Mouse (Mus musculus): ENCODE data around the gene Grb7. TPM values are rescaled to one million over a fixed set of nuclear protein-coding genes. Genes with fewer than 3 reads are reported as not detected.

Grb7 gene
- polyA plus RNA-seq (2015; fragmentation: Nextera tagmentation; extraction: Ambion mirVana), result 87.1 and 87.3 TPM in 2 replicates

GRCm38 (mm10) chr11:98446213-98446561 lies at the start of gene Grb7:
Gene Grb7, plus strand, starts transcription at chr11:98446394.
- Histone ChIP-seq H3K4me2 (ENCODE audit: low read depth, low read length) (peak within 1 kb of the TSS; percentile 43), H3K9me3 (ENCODE audit: control insufficient read depth, low read length) (no peaks in the 10 kb centered on the region), H3K27ac (ENCODE audit: low read length) (peak within 1 kb of the TSS; percentile 95), H3K4me3 (ENCODE audit: low read length) (peak within 1 kb of the TSS; percentile 55), H3K27me3 (replicated peaks; ENCODE audit: control insufficient read depth, insufficient read depth, low read length) (no peaks in the 10 kb centered on the region; the same call in 1 of the 2 replicates), H3K9ac (ENCODE audit: low read depth, low read length) (peak within 1 kb of the TSS; percentile 79), H3K4me1 (ENCODE audit: control insufficient read depth, insufficient read depth, low read length) (peaks cover 12% of the 10 kb centered on the region), H3K36me3 (ENCODE audit: control insufficient read depth, insufficient read depth, low read length) (peaks cover under 1% of the 10 kb centered on the region; the same call in 1 of the 2 replicates)
- 10% methylated on average over 5 of the region's 5 CpGs for WGBS
- no peak; the same call in 1 of the 2 replicates for ATAC-seq

- no peak overlapping the region for H3K27ac ChIP-seq (ENCODE audit: low read length)
- H3K9me3 ChIP-seq (ENCODE audit: control insufficient read depth, low read length), result no peaks in the 10 kb centered on the region
- H3K36me3 ChIP-seq (ENCODE audit: control insufficient read depth, insufficient read depth, low read length), result no peaks in the 10 kb centered on the region
- H3K27me3 ChIP-seq (replicated peaks; ENCODE audit: control insufficient read depth, insufficient read depth, low read length), result no peaks in the 10 kb centered on the region
- H3K4me2 ChIP-seq (ENCODE audit: low read depth, low read length), result no peak overlapping the region
- no peak for ATAC-seq
- WGBS, result 90% methylated on average over 7 of the region's 7 CpGs
- H3K4me1 ChIP-seq (ENCODE audit: control insufficient read depth, insufficient read depth, low read length), result peaks cover 32% of the 10 kb centered on the region
- no peak overlapping the region for H3K9ac ChIP-seq (ENCODE audit: low read depth, low read length)
- H3K4me3 ChIP-seq (ENCODE audit: low read length), result no peak overlapping the region
Measured at GRCm38 (mm10) chr11:98397946-98398345, 48.2 kb upstream of the Grb7 start.

DNA sequence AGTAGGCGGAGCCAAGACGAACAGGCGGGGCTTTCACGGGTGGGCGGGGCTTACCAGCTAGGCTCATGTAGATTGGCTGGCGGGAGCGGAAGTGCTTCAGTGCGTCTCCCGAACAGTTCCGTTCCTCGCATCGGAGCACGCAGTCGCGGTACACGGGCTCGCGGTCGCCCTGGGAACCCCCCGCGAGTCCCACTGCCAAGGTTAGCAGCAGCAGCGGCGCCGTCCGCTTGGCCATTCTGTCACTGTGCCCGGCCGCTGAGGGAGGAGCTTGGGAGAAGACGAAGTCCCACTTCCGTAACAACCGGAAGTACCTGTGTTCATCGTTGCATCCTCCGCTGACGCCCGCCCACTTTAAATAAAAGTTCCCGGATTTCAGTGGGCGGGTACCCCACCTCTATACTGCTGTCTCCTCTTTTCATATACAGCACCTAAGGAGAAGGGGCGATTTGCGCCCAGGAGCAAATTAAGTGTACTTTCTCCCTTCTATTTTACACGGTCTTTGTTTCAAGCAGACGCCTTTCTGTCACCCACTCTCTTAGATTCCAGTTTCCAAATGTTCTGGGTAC lies 46.0 kb upstream of the Grb7 start, which contains the start of gene Pgap3:
TSS of gene Pgap3 (minus strand) at position 330 of the 566 bp plus-strand sequence.
- Histone ChIP-seq H3K27ac (ENCODE audit: low read length) (peak within 1 kb of the TSS; percentile 100), H3K9me3 (ENCODE audit: control insufficient read depth, low read length) (no peaks in the 10 kb centered on the region), H3K36me3 (ENCODE audit: control insufficient read depth, insufficient read depth, low read length) (no peaks in the 10 kb centered on the region), H3K27me3 (replicated peaks; ENCODE audit: control insufficient read depth, insufficient read depth, low read length) (no peaks in the 10 kb centered on the region), H3K9ac (ENCODE audit: low read depth, low read length) (peak within 1 kb of the TSS; percentile 90), H3K4me1 (ENCODE audit: control insufficient read depth, insufficient read depth, low read length) (peaks cover 15% of the 10 kb centered on the region; the same call in 1 of the 2 replicates), H3K4me3 (ENCODE audit: low read length) (peak within 1 kb of the TSS; percentile 79), H3K4me2 (ENCODE audit: low read depth, low read length) (peak within 1 kb of the TSS; percentile 80)
- WGBS, result under 1% methylated on average over 40 of the region's 40 CpGs
- peak; percentile 85 for ATAC-seq

- peak overlapping the region; percentile 90 for H3K9ac ChIP-seq (ENCODE audit: low read depth, low read length)
- H3K9me3 ChIP-seq (ENCODE audit: control insufficient read depth, low read length), result no peaks in the 10 kb centered on the region
- H3K36me3 ChIP-seq (ENCODE audit: control insufficient read depth, insufficient read depth, low read length), result no peaks in the 10 kb centered on the region
- H3K27ac ChIP-seq (ENCODE audit: low read length), result peak overlapping the region; percentile 100
- 44% methylated on average over 3 of the region's 3 CpGs for WGBS
- no peaks in the 10 kb centered on the region for H3K27me3 ChIP-seq (replicated peaks; ENCODE audit: control insufficient read depth, insufficient read depth, low read length)
- peaks cover 15% of the 10 kb centered on the region; the same call in 1 of the 2 replicates for H3K4me1 ChIP-seq (ENCODE audit: control insufficient read depth, insufficient read depth, low read length)
- H3K4me3 ChIP-seq (ENCODE audit: low read length), result peak overlapping the region; percentile 79
- peak overlapping the region; percentile 80 for H3K4me2 ChIP-seq (ENCODE audit: low read depth, low read length)
- ATAC-seq, result peak; percentile 71
Measured at GRCm38 (mm10) chr11:98400816-98401215, 45.4 kb upstream of the Grb7 start.

- Histone ChIP-seq H3K9me3 (ENCODE audit: control insufficient read depth, low read length) (no peaks in the 10 kb centered on the region), H3K4me3 (ENCODE audit: low read length) (no peak overlapping the region), H3K4me2 (ENCODE audit: low read depth, low read length) (no peak overlapping the region), H3K9ac (ENCODE audit: low read depth, low read length) (no peak overlapping the region), H3K36me3 (ENCODE audit: control insufficient read depth, insufficient read depth, low read length) (no peaks in the 10 kb centered on the region), H3K27ac (ENCODE audit: low read length) (no peak overlapping the region), H3K27me3 (replicated peaks; ENCODE audit: control insufficient read depth, insufficient read depth, low read length) (no peaks in the 10 kb centered on the region), H3K4me1 (ENCODE audit: control insufficient read depth, insufficient read depth, low read length) (peaks cover 14% of the 10 kb centered on the region)
- ATAC-seq, result no peak
- WGBS, result 73% methylated on average over 6 of the region's 6 CpGs
Measured at GRCm38 (mm10) chr11:98406621-98407020, 39.6 kb upstream of the Grb7 start.

DNA sequence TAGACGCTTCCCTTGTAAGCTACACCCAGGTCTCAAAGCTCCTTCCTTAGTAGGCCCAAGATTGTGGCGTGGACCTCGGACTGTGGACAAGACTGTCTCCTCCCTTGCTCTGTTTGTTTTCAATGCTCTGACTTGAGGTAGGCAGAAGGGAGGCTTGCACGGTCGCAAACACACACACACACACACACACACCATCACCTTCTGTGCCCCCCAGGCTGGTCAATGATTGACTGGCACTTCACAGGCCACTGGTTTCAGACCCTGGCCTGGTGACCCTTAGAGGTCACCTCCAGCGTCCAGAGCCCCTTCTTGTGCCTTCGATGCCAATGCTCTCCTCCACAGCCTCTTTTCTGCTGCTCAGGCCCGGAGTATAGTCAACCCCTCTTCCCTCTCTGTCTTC lies 37.3 kb upstream of the Grb7 start:
- 29% methylated on average over 8 of the region's 8 CpGs for WGBS
- no peaks in the 10 kb centered on the region for H3K9me3 ChIP-seq (ENCODE audit: control insufficient read depth, low read length)
- H3K9ac ChIP-seq (ENCODE audit: low read depth, low read length), result peak overlapping the region; percentile 49
- no peaks in the 10 kb centered on the region for H3K36me3 ChIP-seq (ENCODE audit: control insufficient read depth, insufficient read depth, low read length)
- peaks cover 23% of the 10 kb centered on the region for H3K4me1 ChIP-seq (ENCODE audit: control insufficient read depth, insufficient read depth, low read length)
- H3K27ac ChIP-seq (ENCODE audit: low read length), result peak overlapping the region; percentile 72
- peak; percentile 20; the same call in 1 of the 2 replicates for ATAC-seq
- no peaks in the 10 kb centered on the region for H3K27me3 ChIP-seq (replicated peaks; ENCODE audit: control insufficient read depth, insufficient read depth, low read length)
- no peak overlapping the region for H3K4me3 ChIP-seq (ENCODE audit: low read length)
- peak overlapping the region; percentile 41 for H3K4me2 ChIP-seq (ENCODE audit: low read depth, low read length)

GRCm38 (mm10) chr11:98409341-98409822 lies 36.8 kb upstream of the Grb7 start:
- H3K4me3 ChIP-seq (ENCODE audit: low read length), result no peak overlapping the region
- no peaks in the 10 kb centered on the region for H3K36me3 ChIP-seq (ENCODE audit: control insufficient read depth, insufficient read depth, low read length)
- ATAC-seq, result peak; percentile 27; the same call in 1 of the 2 replicates
- WGBS, result 5% methylated on average over 10 of the region's 10 CpGs
- H3K9me3 ChIP-seq (ENCODE audit: control insufficient read depth, low read length), result no peaks in the 10 kb centered on the region
- H3K27me3 ChIP-seq (replicated peaks; ENCODE audit: control insufficient read depth, insufficient read depth, low read length), result no peaks in the 10 kb centered on the region
- H3K9ac ChIP-seq (ENCODE audit: low read depth, low read length), result peak overlapping the region; percentile 49
- H3K4me1 ChIP-seq (ENCODE audit: control insufficient read depth, insufficient read depth, low read length), result peaks cover 28% of the 10 kb centered on the region
- peak overlapping the region; percentile 72 for H3K27ac ChIP-seq (ENCODE audit: low read length)
- peak overlapping the region; percentile 41 for H3K4me2 ChIP-seq (ENCODE audit: low read depth, low read length)

DNA sequence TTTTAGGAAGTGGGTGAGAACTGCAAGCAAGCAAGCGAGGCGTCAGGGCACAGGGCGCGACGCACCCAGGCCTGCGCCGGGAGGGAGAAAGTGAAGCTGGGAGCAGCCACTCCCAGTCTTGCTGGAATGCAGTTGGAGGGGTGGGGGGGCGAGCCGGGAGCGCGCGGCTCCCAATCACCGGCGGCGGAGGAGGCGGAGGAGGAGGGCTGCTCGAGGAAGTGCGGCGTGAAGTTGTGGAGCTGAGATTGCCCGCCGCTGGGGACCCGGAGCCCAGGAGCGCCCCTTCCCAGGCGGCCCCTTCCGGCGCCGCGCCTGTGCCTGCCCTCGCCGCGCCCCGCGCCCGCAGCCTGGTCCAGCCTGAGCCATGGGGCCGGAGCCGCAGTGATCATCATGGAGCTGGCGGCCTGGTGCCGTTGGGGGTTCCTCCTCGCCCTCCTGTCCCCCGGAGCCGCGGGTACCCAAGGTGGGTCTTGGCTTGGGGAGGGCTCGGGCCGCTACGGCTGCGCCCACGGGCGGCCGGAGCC lies 33.9 kb upstream of the Grb7 start, which contains the start of gene Erbb2:
TSS of gene Erbb2 (plus strand) at position 198 of the 524 bp plus-strand sequence.
- WGBS, result under 1% methylated on average over 46 of the region's 49 CpGs
- peak within 1 kb of the TSS; percentile 95 for H3K27ac ChIP-seq (ENCODE audit: low read length)
- peaks cover 52% of the 10 kb centered on the region for H3K4me1 ChIP-seq (ENCODE audit: control insufficient read depth, insufficient read depth, low read length)
- no peaks in the 10 kb centered on the region for H3K36me3 ChIP-seq (ENCODE audit: control insufficient read depth, insufficient read depth, low read length)
- no peaks in the 10 kb centered on the region for H3K9me3 ChIP-seq (ENCODE audit: control insufficient read depth, low read length)
- peak within 1 kb of the TSS; percentile 95 for H3K9ac ChIP-seq (ENCODE audit: low read depth, low read length)
- peak within 1 kb of the TSS; percentile 74 for H3K4me2 ChIP-seq (ENCODE audit: low read depth, low read length)
- ATAC-seq, result peak; percentile 85
- H3K4me3 ChIP-seq (ENCODE audit: low read length), result peak within 1 kb of the TSS; percentile 96
- H3K27me3 ChIP-seq (replicated peaks; ENCODE audit: control insufficient read depth, insufficient read depth, low read length), result no peaks in the 10 kb centered on the region

DNA sequence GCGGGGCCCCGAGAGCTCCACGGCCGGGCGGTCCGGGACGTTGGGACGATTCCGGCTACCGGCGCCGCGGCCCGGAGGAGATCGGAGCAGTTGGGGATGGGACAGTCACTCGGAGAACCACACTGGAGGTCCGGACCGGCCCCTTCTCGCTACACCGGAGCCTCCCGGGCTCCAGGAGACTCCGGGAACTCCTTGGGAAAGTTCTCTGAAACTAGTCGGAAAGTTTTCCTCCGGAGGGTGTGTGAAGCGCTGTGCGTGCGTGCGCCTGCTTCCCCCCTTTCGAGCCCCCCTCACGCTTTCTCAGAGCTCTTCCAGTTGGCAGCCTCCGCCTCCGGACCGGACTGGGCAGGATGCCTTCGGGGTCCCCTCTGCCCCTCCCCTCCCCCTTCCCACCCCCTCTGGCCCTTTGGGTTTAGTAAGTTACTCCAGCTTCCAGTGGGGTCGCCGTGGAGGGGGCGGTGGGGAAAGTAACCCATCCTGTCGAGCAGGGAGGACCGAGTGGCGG lies 33.3 kb upstream of the Grb7 start:
- Histone ChIP-seq H3K27me3 (replicated peaks; ENCODE audit: control insufficient read depth, insufficient read depth, low read length) (no peaks in the 10 kb centered on the region), H3K4me3 (ENCODE audit: low read length) (peak overlapping the region; percentile 96), H3K36me3 (ENCODE audit: control insufficient read depth, insufficient read depth, low read length) (no peaks in the 10 kb centered on the region), H3K4me1 (ENCODE audit: control insufficient read depth, insufficient read depth, low read length) (peaks cover 56% of the 10 kb centered on the region), H3K27ac (ENCODE audit: low read length) (peak overlapping the region; percentile 95), H3K9ac (ENCODE audit: low read depth, low read length) (peak overlapping the region; percentile 95), H3K9me3 (ENCODE audit: control insufficient read depth, low read length) (no peaks in the 10 kb centered on the region), H3K4me2 (ENCODE audit: low read depth, low read length) (peak overlapping the region; percentile 74)
- under 1% methylated on average over 40 of the region's 40 CpGs for WGBS
- ATAC-seq, result peak; percentile 19; the same call in 1 of the 2 replicates
